Comparison of ENCODE assay signal across 16 mouse cellular contexts in the genomic region with DNA sequence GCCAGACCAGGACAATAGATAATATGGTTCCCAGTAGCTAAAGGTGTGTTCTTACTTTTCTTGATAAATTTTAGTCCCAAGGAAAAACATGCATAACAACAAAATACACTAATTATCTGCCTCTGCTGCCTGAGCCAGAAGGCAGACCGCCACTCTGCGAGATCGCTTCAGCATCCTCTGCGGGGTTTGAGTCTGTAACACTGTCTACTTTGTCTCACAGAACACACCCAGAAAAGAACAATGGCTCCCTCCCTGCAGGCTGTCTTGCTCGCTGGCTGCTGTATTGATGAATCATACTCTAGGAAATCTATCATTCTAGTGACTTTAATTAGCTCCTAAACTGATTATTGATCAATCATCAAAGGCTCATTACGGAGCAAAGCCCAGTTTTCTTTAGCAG.
DNase-seq lines count a peak whose midpoint lies in the region; ATAC-seq lines count a peak whose summit lies in the region.
"Had no signal": no experiment of that assay in that cellular context is flagged by ENCODE, and none has a peak within 500 bp of the region (broad histone marks: within the 10 kb centered on the region; RNA-seq: fewer than 3 reads in every experiment).

No protein-coding gene starts in this region.

- no peaks in the 10 kb centered on the region for H3K36me3 ChIP-seq in forebrain, embryonic 10.5 days (replicated peaks)
- H3K36me3 ChIP-seq in hindbrain, embryonic 15.5 days, result no peaks in the 10 kb centered on the region
- no peaks in the 10 kb centered on the region for H3K36me3 ChIP-seq in neural tube, embryonic 13.5 days
- H3K36me3 ChIP-seq: embryonic facial prominence, embryonic 12.5 days; G1E had no signal

- peaks cover 73% of the 10 kb centered on the region for H3K4me1 ChIP-seq in forebrain, embryonic 10.5 days
- H3K4me1 ChIP-seq in hindbrain, embryonic 15.5 days (replicated peaks), result peaks cover 42% of the 10 kb centered on the region
- H3K4me1 ChIP-seq in neural tube, embryonic 13.5 days (replicated peaks), result peaks cover 54% of the 10 kb centered on the region

- peak overlapping the region; percentile 30; the same call in 1 of the 2 replicates for H3K27ac ChIP-seq in forebrain, embryonic 10.5 days
- peak overlapping the region; percentile 28 for H3K27ac ChIP-seq in hindbrain, embryonic 15.5 days (replicated peaks)
- peak overlapping the region; percentile 57 for H3K27ac ChIP-seq in neural tube, embryonic 13.5 days (replicated peaks)
- H3K27ac ChIP-seq: embryonic facial prominence, embryonic 12.5 days had no signal

- H3K4me2 ChIP-seq in hindbrain, embryonic 15.5 days, result no peak overlapping the region
- no peak overlapping the region for H3K4me2 ChIP-seq in neural tube, embryonic 13.5 days
- H3K4me2 ChIP-seq: embryonic facial prominence, embryonic 12.5 days had no signal

- no peaks in the 10 kb centered on the region for H3K27me3 ChIP-seq in forebrain, embryonic 10.5 days (ENCODE audit: poor library complexity, severe bottlenecking)
- no peaks in the 10 kb centered on the region for H3K27me3 ChIP-seq in hindbrain, embryonic 15.5 days
- no peaks in the 10 kb centered on the region for H3K27me3 ChIP-seq in neural tube, embryonic 13.5 days
- H3K27me3 ChIP-seq: embryonic facial prominence, embryonic 12.5 days had no signal

- DNase-seq in embryo, embryonic 10 days (ENCODE audit: low spot score), result peak; percentile 60
- no peak for DNase-seq in embryo, embryonic 9.5 days (ENCODE audit: extremely low spot score)
- no peak for DNase-seq in forebrain, embryonic 10.5 days (ENCODE audit: extremely low spot score, low spot score)
- DNase-seq in heart, adult 8-10 months (ENCODE audit: low spot score), result no peak
- DNase-seq in gastrocnemius, postnatal 14 days, result no peak
- DNase-seq in kidney, adult 11 months, result no peak
- DNase-seq: adrenal gland, postnatal 10 days; cerebellum, adult 18-20 months; kidney, adult 8-10 months; right cerebral cortex, postnatal 25 days had no signal

- no peak overlapping the region for H3K4me3 ChIP-seq in forebrain, embryonic 10.5 days
- H3K4me3 ChIP-seq in hindbrain, embryonic 15.5 days, result no peak overlapping the region
- no peak overlapping the region for H3K4me3 ChIP-seq in neural tube, embryonic 13.5 days
- H3K4me3 ChIP-seq: embryonic facial prominence, embryonic 12.5 days; myocyte had no signal

- ATAC-seq in hindbrain, embryonic 15.5 days (ENCODE audit: low FRiP score, low read depth), result 0 out of 2 replicates have a peak, but pooled peaks have one; percentile 54
- ATAC-seq in neural tube, embryonic 13.5 days (ENCODE audit: low read depth), result 0 out of 2 replicates have a peak, but pooled peaks have one; percentile 33
- ATAC-seq: lung, postnatal 0 days had no signal

- 14% methylated on average over 6 of the region's 6 CpGs for WGBS in forebrain, embryonic 10.5 days
- WGBS in hindbrain, embryonic 15.5 days, result 14% methylated on average over 6 of the region's 6 CpGs
- WGBS in neural tube, embryonic 13.5 days, result 11% methylated on average over 6 of the region's 6 CpGs

- no peak overlapping the region for H3K9ac ChIP-seq in hindbrain, embryonic 15.5 days
- no peak overlapping the region for H3K9ac ChIP-seq in neural tube, embryonic 13.5 days
- H3K9ac ChIP-seq: embryonic facial prominence, embryonic 12.5 days had no signal

- intact Hi-C loops in gastrocnemius, postnatal 14 days (cut with DNase I; ENCODE audit: low total_unique reads), result no loop called here

- H3K9me3 ChIP-seq in forebrain, embryonic 10.5 days, result no peaks in the 10 kb centered on the region
- no peaks in the 10 kb centered on the region for H3K9me3 ChIP-seq in hindbrain, embryonic 15.5 days
- H3K9me3 ChIP-seq in neural tube, embryonic 13.5 days, result no peaks in the 10 kb centered on the region
- H3K9me3 ChIP-seq: embryonic facial prominence, embryonic 12.5 days had no signal
